2 mouse cellular contexts compared by ENCODE assay signal in the genomic region with DNA sequence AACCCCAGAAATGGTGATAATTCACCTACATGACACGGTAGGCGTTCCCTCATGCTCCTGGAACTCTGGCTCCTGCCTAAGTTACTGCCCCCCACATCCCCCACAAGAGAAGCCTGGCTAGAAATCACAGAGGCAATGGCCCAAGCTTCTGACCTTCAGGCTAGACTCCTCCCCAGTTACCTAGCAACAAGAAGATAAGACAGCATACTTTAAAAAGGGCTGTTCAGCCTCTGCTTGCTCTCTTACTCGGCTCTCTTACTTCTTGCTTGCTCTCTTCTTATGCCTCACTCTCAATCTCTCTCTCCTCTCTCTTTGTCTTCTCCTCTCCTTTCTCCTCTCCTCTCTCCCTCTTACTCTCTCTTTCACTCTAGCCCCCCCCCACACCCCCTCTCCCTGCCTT. TPM values are rescaled to one million over a fixed set of nuclear protein-coding genes. Genes with fewer than 3 reads are reported as not detected.
DNase-seq lines count a peak whose midpoint lies in the region; ATAC-seq lines count a peak whose summit lies in the region.
"Not testable (repeated sequence)": the region's sequence is repeated elsewhere in the genome, so short reads cannot be mapped to it uniquely, and the experiment has no call there.

No protein-coding gene starts in this region.

- H3K9ac ChIP-seq in midbrain, embryonic 11.5 days (ENCODE audit: low read length) = not testable (repeated sequence)

- H3K27me3 ChIP-seq in midbrain, embryonic 11.5 days (ENCODE audit: control insufficient read depth, insufficient read depth, low read length) = not testable (repeated sequence)

- H3K4me3 ChIP-seq in midbrain, embryonic 11.5 days (ENCODE audit: low read depth, low read length) = not testable (repeated sequence)

- H3K36me3 ChIP-seq in midbrain, embryonic 11.5 days (ENCODE audit: control insufficient read depth, insufficient read depth, low read length) = not testable (repeated sequence)

- H3K27ac ChIP-seq in midbrain, embryonic 11.5 days (ENCODE audit: low read depth, low read length) = not testable (repeated sequence)

- not testable (repeated sequence) for H3K4me1 ChIP-seq in midbrain, embryonic 11.5 days (ENCODE audit: control insufficient read depth, insufficient read depth, low read length)

- not testable (repeated sequence) for H3K9me3 ChIP-seq in midbrain, embryonic 11.5 days (ENCODE audit: control insufficient read depth, low read length)

- WGBS in midbrain, embryonic 11.5 days = 89% methylated on average over 3 of the region's 3 CpGs

- DNase-seq in R1 (ENCODE audit: low read depth, low spot score) = peak; percentile 54
- peak; percentile 61 for DNase-seq in midbrain, embryonic 11.5 days (ENCODE audit: low spot score, missing footprints)

- ATAC-seq in midbrain, embryonic 11.5 days (ENCODE audit: low FRiP score) = not testable (repeated sequence)

- not testable (repeated sequence) for H3K4me2 ChIP-seq in midbrain, embryonic 11.5 days

RNA-seq across cellular contexts. Expression of a gene that starts 13.8 kb away (rescaled TPM):
- 12.4 and 13.4 TPM in 2 replicates for polyA plus RNA-seq in midbrain, embryonic 11.5 days (2014; fragmentation: Nextera tagmentation; extraction: Ambion mirVana)
